Mouse (Mus musculus) G1E (cell line): ENCODE measurements around the gene Triap1.

Source experiments
- CTCF ChIP-seq: IDR thresholded peaks from 2 replicates; pipeline ENCODE4 v1.5.1; 2012; ENCODE audit warnings: low read depth, low read length, inconsistent platforms, mixed read lengths
- GATA1 ChIP-seq: IDR thresholded peaks from 2 replicates; pipeline ENCODE4 v1.6.1; 2012; ENCODE audit warnings: borderline replicate concordance, low read length, inconsistent platforms, mixed read lengths
- TAL1 ChIP-seq: conservative IDR thresholded peaks from 2 replicates; pipeline ENCODE4 v1.6.1; 2012; ENCODE audit warnings: low read depth, low read length, inconsistent platforms, mixed read lengths

GRCm38 (mm10) chr5:115351348-115351747 is 10.3 kb downstream of the Triap1 start:
- TF ChIP-seq CTCF (no peak), GATA1 (no peak), TAL1 (no peak)
